Mouse (Mus musculus) intestine, postnatal 0 days (tissue): ENCODE data around the gene Ccdc62. TPM values are rescaled to one million over a fixed set of nuclear protein-coding genes. Genes with fewer than 3 reads are reported as not detected.

Source experiments
- ATAC-seq: fragments of 200-750 bp; cut with Nextera tagmentation; 2 replicates; pipeline ENCODE4 v1.8.0; 2017; ENCODE audit warnings: mild to moderate bottlenecking, moderate TSS enrichment, moderate library complexity
- H3K27ac ChIP-seq: fragments of 300-500 bp; sonication (generic); 2 replicates; pipeline ENCODE4 v1.5.1; 2014; ENCODE audit warnings: mild to moderate bottlenecking, low read depth, low read length, moderate library complexity
- H3K27me3 ChIP-seq: fragments of 300-500 bp; sonication (generic); replicated peaks from 2 replicates; pipeline ENCODE4 v1.6.1; 2014; ENCODE audit warnings: low read length, mixed read lengths; ENCODE audit not compliant: control insufficient read depth, insufficient read depth
- H3K36me3 ChIP-seq: fragments of 300-500 bp; sonication (generic); 2 replicates; pipeline ENCODE4 v1.6.1; 2014; ENCODE audit warnings: mild to moderate bottlenecking, moderate library complexity; ENCODE audit not compliant: control insufficient read depth, insufficient read depth
- H3K4me1 ChIP-seq: fragments of 300-500 bp; sonication (generic); replicated peaks from 2 replicates; pipeline ENCODE4 v1.6.1; 2014; ENCODE audit warnings: antibody characterized with exemption, low read length, mixed read lengths; ENCODE audit not compliant: control insufficient read depth, insufficient read depth
- H3K4me2 ChIP-seq: fragments of 300-500 bp; sonication (generic); replicated peaks from 2 replicates; pipeline ENCODE4 v1.6.1; 2014; ENCODE audit warnings: low read depth, mild to moderate bottlenecking, moderate library complexity
- H3K4me3 ChIP-seq: fragments of 300-500 bp; sonication (generic); 2 replicates; pipeline ENCODE4 v1.5.1; 2014; ENCODE audit warnings: low read depth, low read length
- H3K9ac ChIP-seq: fragments of 300-500 bp; sonication (generic); 2 replicates; pipeline ENCODE4 v1.6.1; 2014; ENCODE audit warnings: mild to moderate bottlenecking, low read depth, low read length
- H3K9me3 ChIP-seq: fragments of 300-500 bp; sonication (generic); 2 replicates; pipeline ENCODE4 v1.6.1; 2016; ENCODE audit warnings: mixed run types; ENCODE audit not compliant: control insufficient read depth
- CTCF ChIP-seq: sonication (generic); IDR thresholded peaks from 2 replicates; pipeline ENCODE4 v1.5.1; 2016; ENCODE audit warnings: low read depth, mild to moderate bottlenecking, control low read depth, antibody characterized with exemption, moderate library complexity
- WGBS: fragments of 180-500 bp; shearing (Covaris S2); extraction: QIAGEN DNeasy Blood & Tissue Kit; methylation state at CpG from one replicate; pipeline ENCODE4 v1.1.7; 2014; 5-methylcytosine and 5-hydroxymethylcytosine counted together
- microRNA-seq: library from miRNA; unstranded; fragments of <30 nt; microRNA quantifications from one replicate; pipeline ENCODE4, GENCODE M21; 2016
- polyA plus RNA-seq: library from polyadenylated mRNA; unstranded; fragments of >200 nt; fragmentation: Nextera tagmentation; extraction: Ambion mirVana; gene quantifications from 2 replicates; pipeline ENCODE4 v1.2.1, GENCODE M21; 2015

Ccdc62 gene
- polyA plus RNA-seq, 1 experiment from 2014 or later, result 3.8 TPM

DNA sequence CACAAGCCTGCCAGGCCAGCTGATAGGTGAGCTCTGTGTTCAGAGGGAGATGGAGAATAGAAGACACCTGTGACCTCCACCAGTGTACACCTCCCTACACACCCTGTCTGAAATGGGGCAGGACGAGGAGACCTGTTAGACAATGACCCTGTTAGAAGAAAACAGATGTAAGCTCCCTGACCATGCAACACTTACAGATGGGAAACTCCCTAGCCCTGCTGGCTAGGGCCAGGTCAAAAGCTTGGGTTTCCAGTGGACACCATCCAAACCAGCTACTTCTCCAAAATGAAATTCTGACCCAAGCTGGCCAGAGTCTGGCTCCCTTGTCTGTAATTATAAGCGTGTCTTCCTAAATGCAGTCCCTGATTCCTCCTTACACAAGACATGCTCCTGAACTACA lies 85.2 kb downstream of the Ccdc62 start:
- Histone ChIP-seq H3K9ac (no peak overlapping the region), H3K4me2 (no peak overlapping the region), H3K4me1 (peaks cover 14% of the 10 kb centered on the region; the same call in 1 of the 2 replicates), H3K4me3 (no peak overlapping the region), H3K36me3 (no peaks in the 10 kb centered on the region), H3K27ac (no peak overlapping the region), H3K27me3 (no peaks in the 10 kb centered on the region), H3K9me3 (no peaks in the 10 kb centered on the region)
- ATAC-seq, result no peak
- TF ChIP-seq CTCF, result no peak
- 64% methylated on average over 2 of the region's 2 CpGs for WGBS

DNA sequence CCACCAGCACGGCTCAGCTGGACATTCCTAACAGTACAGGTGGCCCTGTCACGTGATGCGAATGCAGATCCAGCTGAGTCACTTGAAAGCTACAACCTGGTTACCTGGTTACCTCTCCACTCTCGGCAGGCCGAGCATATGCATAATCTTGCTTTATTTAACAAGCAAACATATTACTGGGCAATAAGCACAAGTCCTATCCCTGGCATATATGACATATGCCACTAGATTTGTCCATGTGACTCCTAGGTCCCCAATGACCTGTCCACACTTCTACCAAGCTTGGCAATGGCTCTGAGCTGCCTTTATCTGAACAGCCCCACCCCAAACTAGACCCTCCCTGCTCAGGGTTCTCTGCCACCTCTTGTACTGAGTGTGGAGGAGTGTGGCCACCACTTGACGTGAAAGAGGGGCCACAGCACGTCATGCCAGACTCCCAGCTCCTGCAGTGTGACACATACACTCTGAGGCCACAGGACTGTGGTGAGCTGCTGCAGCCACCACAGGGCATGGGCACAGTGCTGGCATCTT lies 85.9 kb downstream of the Ccdc62 start:
- ATAC-seq, result peak; percentile 62
- Histone ChIP-seq H3K27me3 (no peaks in the 10 kb centered on the region), H3K4me2 (no peak overlapping the region), H3K9ac (no peak overlapping the region), H3K9me3 (no peaks in the 10 kb centered on the region), H3K27ac (no peak overlapping the region), H3K36me3 (no peaks in the 10 kb centered on the region), H3K4me1 (0 out of 2 replicates have a peak, but pooled peaks cover 9% of the 10 kb centered on the region), H3K4me3 (no peak overlapping the region)
- TF ChIP-seq CTCF, result no peak
- 61% methylated on average over 7 of the region's 7 CpGs for WGBS

- Histone ChIP-seq H3K4me2 (no peak overlapping the region), H3K4me1 (no peaks in the 10 kb centered on the region), H3K36me3 (no peaks in the 10 kb centered on the region), H3K27me3 (no peaks in the 10 kb centered on the region), H3K4me3 (no peak overlapping the region), H3K27ac (no peak overlapping the region), H3K9ac (no peak overlapping the region), H3K9me3 (no peaks in the 10 kb centered on the region)
- ATAC-seq, result no peak
- 80% methylated on average over 9 of the region's 9 CpGs for WGBS
- TF ChIP-seq CTCF, result no peak
These were observed 87.5 kb downstream of the Ccdc62 start for GRCm38 (mm10) chr5:124017941-124018340.

GRCm38 (mm10) chr5:124018651-124019050 lies 88.2 kb downstream of the Ccdc62 start:
- Histone ChIP-seq H3K4me3 (no peak overlapping the region), H3K9ac (no peak overlapping the region), H3K36me3 (no peaks in the 10 kb centered on the region), H3K9me3 (no peaks in the 10 kb centered on the region), H3K27ac (no peak overlapping the region), H3K27me3 (no peaks in the 10 kb centered on the region), H3K4me1 (no peaks in the 10 kb centered on the region), H3K4me2 (no peak overlapping the region)
- 84% methylated on average over 9 of the region's 9 CpGs for WGBS
- ATAC-seq, result no peak
- no peak for TF ChIP-seq CTCF

Small RNA genes lying within 50 kb of the gene (microRNA-seq; reads per million reads assigned to microRNA genes)
- gene Mir7032, result not detected

Other genes starting within 250 kb of the Ccdc62 start
- gene Clip1, start 246.1 kb upstream of the Ccdc62 start, polyA plus RNA-seq, result 15.7 and 17.7 TPM in 2 replicates
- gene Zcchc8, start 209.6 kb upstream of the Ccdc62 start, polyA plus RNA-seq, result 27.1 and 32.6 TPM in 2 replicates
- 65.2 and 68.7 TPM in 2 replicates for gene Rsrc2, start 181.3 kb upstream of the Ccdc62 start, polyA plus RNA-seq
- gene Kntc1, start 181.0 kb upstream of the Ccdc62 start, polyA plus RNA-seq, result 4.5 and 5.0 TPM in 2 replicates
- 0.16 and 0.30 TPM in 2 replicates for gene Hcar2, start 65.2 kb upstream of the Ccdc62 start, polyA plus RNA-seq
- gene Hcar1, start 50.7 kb upstream of the Ccdc62 start, polyA plus RNA-seq, result 1.4 TPM in 2 replicates
- gene Denr, start 23.5 kb upstream of the Ccdc62 start, polyA plus RNA-seq, result 82.7 and 89.1 TPM in 2 replicates
- 0.35 and 0.41 TPM in 2 replicates for gene Gm43518, start 3.3 kb upstream of the Ccdc62 start, polyA plus RNA-seq
- gene Hip1r, start 42.9 kb downstream of the Ccdc62 start, polyA plus RNA-seq, result 18.3 and 22.6 TPM in 2 replicates
- gene Vps37b, start 101.6 kb downstream of the Ccdc62 start, polyA plus RNA-seq, result 16.7 and 17.8 TPM in 2 replicates
- gene Abcb9, start 165.1 kb downstream of the Ccdc62 start, polyA plus RNA-seq, result 4.0 and 4.6 TPM in 2 replicates
- gene Ogfod2, start 181.6 kb downstream of the Ccdc62 start, polyA plus RNA-seq, result 21.3 and 25.0 TPM in 2 replicates
- 75.5 and 76.9 TPM in 2 replicates for gene Arl6ip4, start 185.4 kb downstream of the Ccdc62 start, polyA plus RNA-seq